Mouse (Mus musculus): Measurements from ENCODE around the gene Izumo1r. TPM values are rescaled to one million over a fixed set of nuclear protein-coding genes. Genes with fewer than 3 reads are reported as not detected.

Gene Izumo1r
- not detected for total RNA-seq (2021)
- long read RNA-seq, experiment 1, result 0 reads
- long read RNA-seq, experiment 2, result 0 reads

DNA sequence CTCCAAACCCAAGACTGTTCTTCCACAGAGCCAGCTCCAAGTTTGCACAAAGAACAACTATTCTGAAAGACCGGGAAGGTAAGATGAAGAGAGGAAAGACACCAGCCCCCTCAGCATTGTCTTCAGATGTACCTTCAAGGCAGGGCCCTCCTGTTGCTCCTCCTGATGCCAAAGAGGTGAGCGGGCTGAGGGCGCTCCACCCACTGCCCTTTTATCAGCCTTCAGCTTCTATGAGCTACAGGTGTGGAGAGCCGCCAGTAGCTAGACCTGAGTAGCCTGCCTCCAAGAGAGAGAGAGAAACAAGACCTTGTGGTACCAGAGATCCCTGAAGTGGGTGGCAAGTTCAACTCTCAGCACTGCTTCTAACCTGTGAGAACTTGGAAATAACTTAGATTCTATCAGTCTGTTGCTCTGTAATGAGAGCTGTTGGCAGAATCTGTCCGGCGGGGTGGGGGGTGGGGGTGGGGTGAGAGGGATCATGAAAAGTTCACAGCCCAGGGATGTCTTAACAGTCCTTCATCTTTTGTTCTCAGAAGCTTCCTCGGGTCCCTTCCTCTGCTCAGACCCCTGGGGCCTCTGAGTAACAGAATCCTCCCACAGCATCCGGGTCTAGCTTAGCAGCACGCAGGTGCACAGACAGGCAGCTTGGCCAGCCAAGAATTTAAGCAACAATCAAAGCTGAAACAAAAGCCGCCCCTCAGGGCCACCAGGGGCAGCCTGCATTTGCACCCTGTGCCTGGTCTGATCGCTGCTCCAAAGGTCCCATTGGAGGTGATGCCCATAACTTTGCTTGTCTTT, at the start of gene Izumo1r:
Gene Izumo1r (minus strand): TSS at position 369 of the 798 bp plus-strand sequence.
- intact Hi-C loops (cut with DNase I), result no loop called here
- DNase-seq, result no peak

GRCm38 (mm10) chr9:14951072-14951471, 47.3 kb upstream of the Izumo1r start:
- DNase-seq, result no peak
- intact Hi-C loops (cut with DNase I), result no loop called here

- DNase-seq, result no peak
- intact Hi-C loops (cut with DNase I), result no loop called here
Observed at GRCm38 (mm10) chr9:14948843-14949242, 45.1 kb upstream of the Izumo1r start.

DNA sequence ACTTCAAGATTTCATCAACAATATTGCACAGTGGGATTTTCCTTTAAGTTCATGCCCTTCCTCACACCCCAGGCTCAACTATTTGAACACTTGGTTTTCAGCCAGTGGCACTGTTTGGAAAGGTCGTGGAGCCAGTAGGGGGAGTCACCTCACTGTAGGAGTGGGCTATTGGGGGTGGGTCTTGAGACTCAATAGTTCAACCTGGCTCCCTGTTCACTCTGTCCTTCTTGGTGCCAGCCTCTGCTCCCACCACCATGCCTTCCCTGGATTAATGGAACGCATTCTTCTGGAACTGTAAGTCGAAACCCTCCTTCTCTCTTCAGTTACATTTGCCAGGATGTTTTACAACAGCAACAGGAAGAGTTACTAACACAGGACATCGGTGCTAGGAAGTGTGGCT, 42.9 kb upstream of the Izumo1r start:
- no peak for DNase-seq
- intact Hi-C loops (cut with DNase I), result no loop called here

GRCm38 (mm10) chr9:14945919-14946318, 42.2 kb upstream of the Izumo1r start:
- DNase-seq, result no peak
- intact Hi-C loops (cut with DNase I), result no loop called here

DNA sequence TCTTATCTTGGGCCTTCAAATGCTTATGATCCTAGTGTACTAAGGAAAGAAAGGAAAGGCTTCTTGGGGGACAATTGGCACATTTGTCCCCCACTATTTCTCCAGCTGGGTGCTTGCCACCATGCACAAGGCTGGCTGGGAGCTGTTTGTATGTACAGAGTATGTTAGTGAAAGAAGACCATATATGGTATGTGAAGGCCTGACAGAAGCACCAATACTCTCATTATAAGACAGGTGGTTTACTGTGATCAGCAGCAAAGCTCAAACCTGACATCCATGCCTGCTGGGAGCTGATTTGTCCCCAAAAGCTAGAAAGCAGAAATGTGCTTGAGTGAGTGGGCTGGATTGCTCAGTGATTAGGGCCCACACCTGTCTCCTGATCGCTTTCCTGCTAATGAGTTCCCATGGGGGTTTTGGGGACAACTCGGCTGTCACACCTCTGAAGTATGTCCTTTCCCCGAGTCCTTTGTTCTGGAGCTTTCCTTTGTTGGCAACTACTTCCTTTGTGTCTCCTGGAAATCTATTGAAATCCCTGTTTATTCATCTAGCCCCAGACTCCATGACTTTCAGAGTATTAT, 38.5 kb upstream of the Izumo1r start:
- DNase-seq, result no peak
- intact Hi-C loops (cut with DNase I), result no loop called here

DNA sequence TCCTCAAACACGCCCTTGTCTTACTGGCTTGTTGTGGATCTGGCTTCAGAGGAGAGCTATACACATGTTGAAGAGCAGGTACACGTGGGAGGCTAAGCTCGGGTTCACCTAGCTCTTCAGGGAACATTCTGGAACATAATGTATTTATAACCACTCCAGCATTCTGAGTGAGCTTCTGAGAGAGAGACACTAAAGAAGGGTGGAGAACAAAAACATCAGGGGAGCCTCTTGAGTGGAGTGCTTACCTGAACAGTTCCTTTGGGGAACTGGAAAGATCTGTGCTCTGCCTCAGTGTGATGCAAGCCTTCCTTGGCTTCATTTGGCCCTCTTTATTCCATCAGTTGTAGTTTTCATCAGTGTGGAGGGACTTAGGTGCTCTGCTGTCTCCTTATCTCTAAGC, 35.9 kb upstream of the Izumo1r start:
- DNase-seq, result no peak
- intact Hi-C loops (cut with DNase I), result no loop called here

GRCm38 (mm10) chr9:14937308-14937707, 33.6 kb upstream of the Izumo1r start:
- no peak for DNase-seq
- intact Hi-C loops (cut with DNase I), result no loop called here

GRCm38 (mm10) chr9:14934851-14935250, 31.1 kb upstream of the Izumo1r start:
- no peak for DNase-seq
- intact Hi-C loops (cut with DNase I), result no loop called here

GRCm38 (mm10) chr9:14931943-14932342, 28.2 kb upstream of the Izumo1r start:
- intact Hi-C loops (cut with DNase I), result no loop called here
- DNase-seq, result no peak

GRCm38 (mm10) chr9:14931211-14931610, 27.5 kb upstream of the Izumo1r start:
- intact Hi-C loops (cut with DNase I), result no loop called here
- DNase-seq, result no peak

DNA sequence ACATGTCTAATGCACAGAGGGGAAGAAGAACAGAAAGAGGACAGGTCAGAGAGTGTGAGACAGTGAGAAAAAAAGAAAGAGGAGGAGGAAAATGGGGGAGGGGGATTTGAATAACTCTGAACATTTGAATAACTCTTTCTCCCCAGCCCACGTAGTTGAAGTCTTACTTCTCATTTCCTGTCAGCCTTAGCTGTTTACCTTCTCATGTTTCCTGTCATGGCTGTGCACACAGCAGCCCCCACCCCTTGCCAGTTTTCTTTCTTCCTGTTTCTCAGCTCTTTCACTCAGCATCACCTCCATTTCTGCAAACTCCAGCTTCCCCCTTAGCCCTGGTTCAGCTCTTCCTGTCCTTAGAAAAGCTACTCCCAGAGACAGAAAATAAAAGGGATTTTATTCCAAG, 22.8 kb upstream of the Izumo1r start:
- no peak for DNase-seq
- intact Hi-C loops (cut with DNase I), result no loop called here

- DNase-seq, result no peak
- intact Hi-C loops (cut with DNase I), result no loop called here
Observed at GRCm38 (mm10) chr9:14923625-14924024, 19.9 kb upstream of the Izumo1r start.

GRCm38 (mm10) chr9:14921971-14922560, 18.3 kb upstream of the Izumo1r start:
- no peak for DNase-seq
- intact Hi-C loops (cut with DNase I), result no loop called here

GRCm38 (mm10) chr9:14921254-14921653, 17.5 kb upstream of the Izumo1r start:
- DNase-seq, result no peak
- intact Hi-C loops (cut with DNase I), result no loop called here

DNA sequence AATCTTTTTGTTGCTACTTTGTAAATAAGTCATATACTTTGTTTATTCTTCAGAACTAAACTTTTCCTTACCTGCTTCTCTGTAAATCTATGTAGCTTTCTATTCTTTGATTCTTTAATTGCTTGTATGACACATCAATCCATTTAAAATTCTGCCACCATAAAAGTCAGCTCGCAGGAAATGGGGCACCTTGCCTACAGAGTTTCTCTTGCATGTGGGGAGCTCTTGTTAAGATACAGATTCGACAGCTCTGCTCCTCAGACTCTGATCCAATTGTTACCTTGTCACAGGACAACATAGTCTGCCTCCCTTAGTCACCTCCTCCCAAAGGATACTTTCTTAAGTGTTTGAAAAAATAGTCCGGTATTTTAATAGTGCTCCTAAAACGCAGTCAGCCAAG, 16.9 kb upstream of the Izumo1r start:
- intact Hi-C loops (cut with DNase I), result no loop called here
- no peak for DNase-seq

GRCm38 (mm10) chr9:14918825-14919668, 15.3 kb upstream of the Izumo1r start:
- intact Hi-C loops (cut with DNase I), result no loop called here
- no peak for DNase-seq

- intact Hi-C loops (cut with DNase I), result no loop called here
- DNase-seq, result no peak
Observed at GRCm38 (mm10) chr9:14917661-14918060, 13.9 kb upstream of the Izumo1r start.

DNA sequence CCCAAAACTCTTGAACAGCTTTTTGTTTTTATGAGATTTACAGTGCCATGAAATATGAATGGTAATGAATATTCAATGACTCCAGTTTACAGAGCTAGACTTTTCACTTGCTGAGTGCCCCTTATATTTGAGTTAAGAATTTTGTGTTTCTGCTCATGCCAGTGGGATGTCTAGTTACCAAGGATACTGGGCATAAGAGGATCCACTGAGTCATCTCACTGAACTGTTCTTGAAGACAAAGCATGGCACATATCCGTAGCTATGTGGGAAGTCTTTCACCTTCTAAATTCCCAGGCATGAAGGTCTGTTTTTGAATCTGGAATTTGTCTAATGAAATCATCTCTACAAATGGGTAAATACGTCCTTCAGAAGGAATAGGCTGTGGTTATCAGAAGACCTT, 8.3 kb upstream of the Izumo1r start:
- DNase-seq, result no peak
- intact Hi-C loops (cut with DNase I), result no loop called here

- no peak for DNase-seq
- intact Hi-C loops (cut with DNase I), result no loop called here
Observed at GRCm38 (mm10) chr9:14909981-14910380, 6.2 kb upstream of the Izumo1r start.

DNA sequence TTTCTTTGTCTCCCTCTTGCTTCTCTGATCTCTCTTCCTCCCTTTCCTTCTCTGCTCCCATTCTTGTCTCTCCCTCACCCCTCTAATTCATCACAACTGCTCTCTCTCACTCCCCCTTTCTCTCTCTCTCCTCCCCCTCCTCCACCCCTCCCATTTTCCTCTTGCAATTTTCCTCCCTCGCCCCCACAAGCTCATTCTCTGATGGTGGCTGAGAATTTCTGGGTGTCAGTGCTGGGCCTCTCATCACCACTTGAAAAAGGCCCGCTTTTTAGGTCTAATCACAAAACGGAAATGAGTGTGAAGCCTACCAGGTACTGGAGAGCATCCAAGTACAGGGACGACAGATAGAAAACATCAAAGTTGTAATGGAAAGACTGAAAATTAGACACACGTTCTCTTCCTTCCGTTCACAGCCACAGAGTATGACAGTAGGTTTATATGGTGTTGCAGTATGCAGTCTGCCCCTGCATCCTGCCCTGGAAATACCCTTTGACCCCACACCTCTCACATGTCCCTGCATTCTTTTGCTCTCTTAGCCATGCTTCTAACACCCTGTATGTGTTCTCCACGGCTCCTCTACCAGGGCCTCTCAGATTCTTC, 4.2 kb upstream of the Izumo1r start:
- intact Hi-C loops (cut with DNase I), result no loop called here
- DNase-seq, result no peak

Data from gastrocnemius, postnatal 36 days (tissue).